ENCODE assay signal across 10 mouse cellular contexts in genomic region chr15:101147115-101147909, GRCm38 (mm10). TPM values are rescaled to one million over a fixed set of nuclear protein-coding genes. Genes with fewer than 3 reads are reported as not detected.
DNase-seq lines count a peak whose midpoint lies in the region; ATAC-seq and TF ChIP-seq lines count a peak whose summit lies in the region.
"Had no signal": no experiment of that assay in that cellular context is flagged by ENCODE, and none has a peak within 500 bp of the region (broad histone marks: within the 10 kb centered on the region; RNA-seq: fewer than 3 reads in every experiment).

No protein-coding gene starts in this region.

- 69% methylated on average over 16 of the region's 16 CpGs for WGBS in kidney, embryonic 15.5 days
- 9% methylated on average over 16 of the region's 16 CpGs for WGBS in liver, embryonic 14.5 days (ENCODE audit: insufficient replicate concordance)

- H3K27ac ChIP-seq in kidney, embryonic 15.5 days = peak overlapping the region; percentile 51; the same call in 1 of the 2 replicates
- no peak overlapping the region for H3K27ac ChIP-seq in liver, embryonic 14.5 days
- H3K27ac ChIP-seq: limb, embryonic 13.5 days had no signal

- peaks cover 63% of the 10 kb centered on the region for H3K4me1 ChIP-seq in kidney, embryonic 15.5 days
- no peaks in the 10 kb centered on the region for H3K4me1 ChIP-seq in G1E (ENCODE audit: insufficient read depth, low read depth, low read length)
- H3K4me1 ChIP-seq in liver, embryonic 14.5 days (replicated peaks; ENCODE audit: control insufficient read depth in 2 of 2, insufficient read depth in 2 of 2, low read length in 1 of 2) = peaks cover 9 to 21% of the 10 kb centered on the region in 2 experiments

- no peak overlapping the region for H3K4me2 ChIP-seq in kidney, embryonic 15.5 days
- peak overlapping the region; percentile 18 for H3K4me2 ChIP-seq in liver, embryonic 14.5 days (ENCODE audit: low read depth)
- H3K4me2 ChIP-seq: limb, embryonic 13.5 days had no signal

- no peak for ATAC-seq in kidney, embryonic 15.5 days (replicated peaks; ENCODE audit: low FRiP score)
- ATAC-seq in G1E (ENCODE audit: extremely low read depth, insufficient number of reproducible peaks, low FRiP score, poor library complexity, severe bottlenecking) = peak; percentile 30; the same call in 1 of the 2 replicates
- ATAC-seq in liver, embryonic 14.5 days (ENCODE audit: insufficient read depth) = no peak

- H3K36me3 ChIP-seq in kidney, embryonic 15.5 days = no peaks in the 10 kb centered on the region
- no peaks in the 10 kb centered on the region for H3K36me3 ChIP-seq in G1E (replicated peaks)
- no peaks in the 10 kb centered on the region for H3K36me3 ChIP-seq in liver, embryonic 14.5 days (replicated peaks; ENCODE audit: control insufficient read depth, insufficient read depth, low read depth)
- H3K36me3 ChIP-seq: limb, embryonic 13.5 days had no signal

- H3K9me3 ChIP-seq in kidney, embryonic 15.5 days (replicated peaks) = no peaks in the 10 kb centered on the region
- H3K9me3 ChIP-seq in G1E (replicated peaks) = peaks cover 74% of the 10 kb centered on the region
- no peaks in the 10 kb centered on the region for H3K9me3 ChIP-seq in liver, embryonic 14.5 days (ENCODE audit: control insufficient read depth, low read length)
- H3K9me3 ChIP-seq: limb, embryonic 13.5 days had no signal

- no peaks in the 10 kb centered on the region for H3K27me3 ChIP-seq in kidney, embryonic 15.5 days
- no peaks in the 10 kb centered on the region for H3K27me3 ChIP-seq in G1E (ENCODE audit: insufficient read depth, low read length)
- no peaks in the 10 kb centered on the region; the same call in 1 of the 2 replicates for H3K27me3 ChIP-seq in liver, embryonic 14.5 days (ENCODE audit: control insufficient read depth, insufficient read depth, low read length)
- H3K27me3 ChIP-seq: limb, embryonic 13.5 days had no signal

- no peak overlapping the region for H3K9ac ChIP-seq in kidney, embryonic 15.5 days
- H3K9ac ChIP-seq in liver, embryonic 14.5 days (replicated peaks) = no peak overlapping the region
- H3K9ac ChIP-seq: limb, embryonic 13.5 days had no signal

- no peak overlapping the region for H3K4me3 ChIP-seq in kidney, embryonic 15.5 days (replicated peaks)
- no peak overlapping the region for H3K4me3 ChIP-seq in G1E (ENCODE audit: low read depth, low read length)
- no peak overlapping the region for H3K4me3 ChIP-seq in liver, embryonic 14.5 days (ENCODE audit: insufficient read depth in 1 of 2, low read depth in 2 of 2, low read length in 2 of 2)
- H3K4me3 ChIP-seq: limb, embryonic 13.5 days had no signal

- no peak for TF ChIP-seq EP300 in liver, embryonic 14.5 days (IDR thresholded peaks at IDR 0.05; ENCODE audit: low read depth)

- TF ChIP-seq CTCF in G1E (IDR thresholded peaks at IDR 0.05; ENCODE audit: low read depth, low read length) = no peak
- no peak for TF ChIP-seq CTCF in liver, embryonic 14.5 days (IDR thresholded peaks at IDR 0.05; ENCODE audit: low read depth)

- peak; percentile 34 for DNase-seq in adrenal gland, postnatal 14 days
- DNase-seq in adrenal gland, postnatal 25 days = no peak
- no peak for DNase-seq in kidney, adult 18-20 months
- no peak for DNase-seq in G1E (ENCODE audit: low spot score)
- DNase-seq in liver, embryonic 14.5 days (ENCODE audit: low read depth in 3 of 3, low spot score in 3 of 3) = no peak
- no peak for DNase-seq in yolk sac, embryonic 10.5 days (ENCODE audit: low spot score)
- no peak for DNase-seq in adrenal gland, adult 18-20 months (ENCODE audit: low spot score in 2 of 2)
- DNase-seq: kidney, adult 8-10 months had no signal

RNA-seq across cellular contexts. Expression of gene Acvrl1, which starts 19.0 kb away (rescaled TPM):
- total RNA-seq in adrenal gland, postnatal 14 days (2021) = 16.7 and 20.7 TPM in 2 replicates
- total RNA-seq in adrenal gland, postnatal 25 days (2021) = 11.1 and 15.5 TPM in 2 replicates
- polyA plus RNA-seq in kidney, embryonic 15.5 days (2015; fragmentation: Nextera tagmentation; extraction: Ambion mirVana) = 17.2 and 18.4 TPM in 2 replicates
- not detected in 2 replicates for total RNA-seq in G1E (2014; fragmentation: Nextera tagmentation)
- 0.60 TPM in 1 of 2 replicates, not detected in the other for total RNA-seq in G1E (2017)
- 0.02 TPM in 1 of 2 replicates, not detected in the other for polyA plus RNA-seq in G1E (2012)
- polyA plus RNA-seq in liver, embryonic 14.5 days (2012; rRNA removed) = 1.1 TPM in 2 replicates
- 0.71 and 1.3 TPM in 2 replicates for polyA plus RNA-seq in liver, embryonic 14.5 days (2014; fragmentation: Nextera tagmentation; extraction: Ambion mirVana)
- total RNA-seq in adrenal gland, adult 18-20 months (2021) = 10 to 100 TPM; 19.1 to 26.1 TPM

RNA-seq across cellular contexts. Expression of gene Acvr1b, which starts 26.6 kb away (rescaled TPM):
- 9.0 and 11.2 TPM in 2 replicates for total RNA-seq in adrenal gland, postnatal 14 days (2021)
- total RNA-seq in adrenal gland, postnatal 25 days (2021) = 9.0 and 11.2 TPM in 2 replicates
- polyA plus RNA-seq in kidney, embryonic 15.5 days (2015; fragmentation: Nextera tagmentation; extraction: Ambion mirVana) = 6.2 and 6.4 TPM in 2 replicates
- not detected in 2 replicates for total RNA-seq in G1E (2014; fragmentation: Nextera tagmentation)
- total RNA-seq in G1E (2017) = under 0.01 and 0.12 TPM in 2 replicates
- polyA plus RNA-seq in G1E (2012) = not detected in 2 replicates
- polyA plus RNA-seq in liver, embryonic 14.5 days (2012; rRNA removed) = 3.2 and 3.4 TPM in 2 replicates
- 1.3 and 2.0 TPM in 2 replicates for polyA plus RNA-seq in liver, embryonic 14.5 days (2014; fragmentation: Nextera tagmentation; extraction: Ambion mirVana)
- 1 to 10 TPM; 5.8 to 5.9 TPM for total RNA-seq in adrenal gland, adult 18-20 months (2021)

RNA-seq across cellular contexts. Expression of gene Ankrd33, which starts 31.8 kb away (rescaled TPM):
- not detected in 2 replicates for total RNA-seq in adrenal gland, postnatal 14 days (2021)
- total RNA-seq in adrenal gland, postnatal 25 days (2021) = 0.62 and 0.64 TPM in 2 replicates
- not detected in 2 replicates for polyA plus RNA-seq in kidney, embryonic 15.5 days (2015; fragmentation: Nextera tagmentation; extraction: Ambion mirVana)
- total RNA-seq in G1E (2014; fragmentation: Nextera tagmentation) (not detected in 2 replicates), G1E (2017) (not detected in 2 replicates)
- not detected in 2 replicates for polyA plus RNA-seq in G1E (2012)
- not detected in 2 replicates for polyA plus RNA-seq in liver, embryonic 14.5 days (2012; rRNA removed)
- polyA plus RNA-seq in liver, embryonic 14.5 days (2014; fragmentation: Nextera tagmentation; extraction: Ambion mirVana) = not detected in 2 replicates
- total RNA-seq in adrenal gland, adult 18-20 months (2021) = under 1 TPM; 0.42 to 0.70 TPM
- polyA plus RNA-seq: limb, embryonic 13.5 days had no signal
